Mouse (Mus musculus) thymus, adult 2 months (tissue): Measurements from ENCODE around the gene Ppat. TPM values are rescaled to one million over a fixed set of nuclear protein-coding genes. Genes with fewer than 3 reads are reported as not detected.
"Not testable (repeated sequence)": the region's sequence is repeated elsewhere in the genome, so short reads cannot be mapped to it uniquely, and the experiment has no call there.

Experiments
- DNase-seq: peaks from one replicate; pipeline ENCODE4 v3.0.0; 2021
- H3K27ac ChIP-seq: fragments of 200-500 bp; 2 replicates; pipeline ENCODE4 v1.5.1; 2012; ENCODE audit warnings: low read length, control low read depth; ENCODE audit not compliant: control insufficient read depth, insufficient read depth
- H3K27me3 ChIP-seq: fragments of 200-500 bp; 2 replicates; pipeline ENCODE4 v1.6.1; 2012; ENCODE audit warnings: mild to moderate bottlenecking, low read length, moderate library complexity, mixed read lengths; ENCODE audit not compliant: control insufficient read depth, insufficient read depth
- H3K36me3 ChIP-seq: fragments of 200-500 bp; 2 replicates; pipeline ENCODE4 v1.6.1; 2012; ENCODE audit warnings: mild to moderate bottlenecking, low read length, moderate library complexity; ENCODE audit not compliant: control insufficient read depth, insufficient read depth
- H3K4me1 ChIP-seq: fragments of 200-500 bp; replicated peaks from 2 replicates; pipeline ENCODE4 v1.6.1; 2012; ENCODE audit warnings: low read length; ENCODE audit not compliant: control insufficient read depth, insufficient read depth
- H3K4me3 ChIP-seq: fragments of 200-500 bp; 2 replicates; pipeline ENCODE4 v1.5.1; 2012; ENCODE audit warnings: mild to moderate bottlenecking, low read length, control low read depth, moderate library complexity; ENCODE audit not compliant: control insufficient read depth, insufficient read depth
- CTCF ChIP-seq: fragments of 200-500 bp; IDR thresholded peaks from 2 replicates; pipeline ENCODE4 v1.5.1; 2012; ENCODE audit warnings: mild to moderate bottlenecking, control low read depth, low read length, moderate library complexity, borderline replicate concordance; ENCODE audit not compliant: control insufficient read depth, poor library complexity, insufficient read depth; ENCODE audit errors: extremely low read depth
- POLR2A ChIP-seq: fragments of 200-500 bp; IDR thresholded peaks from 2 replicates; pipeline ENCODE4 v1.6.1; 2012; ENCODE audit warnings: mild to moderate bottlenecking, low read length, control low read depth, moderate library complexity; ENCODE audit not compliant: control insufficient read depth, poor library complexity, insufficient read depth; ENCODE audit errors: extremely low read depth
- WGBS: fragments of 180-500 bp; shearing (Covaris S2); methylation state at CpG from one replicate; pipeline ENCODE4 v1.1.7; 2018; 5-methylcytosine and 5-hydroxymethylcytosine counted together
- polyA plus RNA-seq: library from polyadenylated mRNA; depleted of rRNA; stranded (reverse); fragments of >200 nt; gene quantifications from 2 replicates; pipeline ENCODE4 v1.2.3, GENCODE M21; 2012

Gene Ppat
- polyA plus RNA-seq, 1 experiment, result 11.1 TPM

GRCm38 (mm10) chr5:76974554-76975285, 23.3 kb upstream of the Ppat start, which contains the start of gene Srp72:
Gene Srp72 (plus strand): TSS chr5:76974683.
- WGBS, result under 1% methylated on average over 60 of the region's 60 CpGs

DNA sequence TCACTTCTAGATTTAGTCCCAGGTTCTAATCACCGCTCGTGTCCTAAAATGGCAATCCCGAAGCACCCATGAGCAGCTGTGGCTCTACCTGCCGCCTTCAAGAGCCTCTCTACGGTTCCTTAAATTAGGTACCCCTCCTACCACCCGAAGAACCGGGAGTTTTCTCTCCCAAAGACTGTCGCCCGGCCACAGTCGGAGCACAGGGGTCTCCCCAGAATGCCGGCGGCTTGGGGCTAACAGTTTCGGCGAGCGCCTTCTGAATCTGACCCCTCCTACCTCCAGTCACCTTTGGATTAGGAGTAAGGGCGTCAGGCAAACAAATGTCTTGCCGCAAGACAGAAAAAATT, 22.8 kb upstream of the Ppat start:
- Histone ChIP-seq H3K36me3 (peaks cover 9% of the 10 kb centered on the region), H3K27ac (no peak overlapping the region), H3K27me3 (no peaks in the 10 kb centered on the region), H3K4me1 (peaks cover 2% of the 10 kb centered on the region; the same call in 1 of the 2 replicates), H3K4me3 (peak overlapping the region; percentile 85)
- WGBS, result 2% methylated on average over 17 of the region's 17 CpGs
- DNase-seq, result no peak
- TF ChIP-seq POLR2A, result no peak
- TF ChIP-seq CTCF, result no peak

More at GRCm38 (mm10) chr5:76974554-76975285, 23.3 kb upstream of the Ppat start, which contains the start of gene Srp72:
- peak; percentile 82 for DNase-seq
- Histone ChIP-seq H3K4me1 (peaks cover 2% of the 10 kb centered on the region; the same call in 1 of the 2 replicates), H3K27me3 (no peaks in the 10 kb centered on the region), H3K4me3 (peak within 1 kb of the TSS; percentile 85), H3K27ac (peak within 1 kb of the TSS; percentile 39; the same call in 1 of the 2 replicates), H3K36me3 (peaks cover 10% of the 10 kb centered on the region)
- TF ChIP-seq POLR2A (0 out of 2 replicates have a peak, but pooled peaks have one; percentile 41), CTCF (peak; percentile 37; the same call in 1 of the 2 replicates)

GRCm38 (mm10) chr5:76973488-76973887, 22.1 kb upstream of the Ppat start:
- TF ChIP-seq POLR2A (no peak), CTCF (no peak)
- WGBS, result 43% methylated on average over 3 of the region's 3 CpGs
- Histone ChIP-seq H3K27me3 (no peaks in the 10 kb centered on the region), H3K36me3 (peaks cover 10% of the 10 kb centered on the region), H3K4me1 (peaks cover 2% of the 10 kb centered on the region; the same call in 1 of the 2 replicates), H3K27ac (no peak overlapping the region), H3K4me3 (no peak overlapping the region)
- DNase-seq, result no peak

DNA sequence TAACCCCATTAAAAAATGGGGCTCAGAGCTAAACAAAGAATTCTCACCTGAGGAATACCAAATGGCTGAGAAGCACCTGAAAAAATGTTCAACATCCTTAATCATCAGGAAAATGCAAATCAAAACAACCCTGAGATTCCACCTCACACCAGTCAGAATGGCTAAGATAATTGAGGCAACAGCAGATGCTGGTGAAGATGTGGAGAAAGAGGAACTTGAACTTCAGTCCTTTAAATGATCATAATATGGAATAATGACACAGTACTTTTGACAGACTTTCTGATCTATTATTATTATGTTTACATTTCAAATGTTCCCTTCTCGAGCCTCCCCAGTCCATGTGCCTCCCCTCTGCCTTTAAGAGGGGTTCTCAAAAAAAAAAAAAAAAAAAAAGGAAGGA, 19.7 kb upstream of the Ppat start:
- not testable (repeated sequence) for H3K4me1 ChIP-seq, DNase-seq, H3K27ac ChIP-seq, H3K27me3 ChIP-seq, H3K4me3 ChIP-seq
- 91% methylated on average over 1 of the region's 1 CpGs for WGBS
- peaks cover 25% of the 10 kb centered on the region for H3K36me3 ChIP-seq

GRCm38 (mm10) chr5:76969250-76969649, 17.9 kb upstream of the Ppat start:
- TF ChIP-seq POLR2A (no peak), CTCF (no peak)
- Histone ChIP-seq H3K36me3 (peaks cover 33% of the 10 kb centered on the region), H3K27ac (no peak overlapping the region), H3K27me3 (no peaks in the 10 kb centered on the region), H3K4me1 (no peaks in the 10 kb centered on the region), H3K4me3 (no peak overlapping the region)
- DNase-seq, result no peak
- 92% methylated on average over 5 of the region's 5 CpGs for WGBS

DNA sequence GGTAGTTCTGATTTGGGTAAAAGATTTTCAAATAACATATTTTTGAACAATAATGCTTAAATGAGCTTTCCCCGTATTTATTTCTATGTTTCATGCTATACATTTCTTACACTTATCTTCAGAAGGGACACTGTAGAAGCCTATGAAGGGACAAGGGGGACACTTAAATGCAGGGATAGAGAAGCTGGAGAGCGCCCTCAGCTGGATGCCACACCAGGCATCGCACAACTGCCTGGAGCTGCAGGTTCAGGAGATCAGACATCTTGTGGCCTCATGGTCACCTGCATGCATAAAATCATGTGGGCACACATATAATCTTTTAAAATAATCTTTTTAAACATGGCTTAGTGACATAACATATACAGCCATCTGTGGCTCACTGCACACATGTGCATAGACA, 13.3 kb upstream of the Ppat start:
- no peaks in the 10 kb centered on the region for H3K27me3 ChIP-seq
- WGBS, result 96% methylated on average over 3 of the region's 3 CpGs
- no peak for TF ChIP-seq POLR2A
- TF ChIP-seq CTCF, result no peak
- DNase-seq, result no peak
- H3K27ac ChIP-seq, result no peak overlapping the region
- H3K4me3 ChIP-seq, result no peak overlapping the region
- peaks cover 71% of the 10 kb centered on the region for H3K36me3 ChIP-seq
- no peaks in the 10 kb centered on the region for H3K4me1 ChIP-seq
